19 mouse cellular contexts compared by ENCODE assay signal in the genomic region with DNA sequence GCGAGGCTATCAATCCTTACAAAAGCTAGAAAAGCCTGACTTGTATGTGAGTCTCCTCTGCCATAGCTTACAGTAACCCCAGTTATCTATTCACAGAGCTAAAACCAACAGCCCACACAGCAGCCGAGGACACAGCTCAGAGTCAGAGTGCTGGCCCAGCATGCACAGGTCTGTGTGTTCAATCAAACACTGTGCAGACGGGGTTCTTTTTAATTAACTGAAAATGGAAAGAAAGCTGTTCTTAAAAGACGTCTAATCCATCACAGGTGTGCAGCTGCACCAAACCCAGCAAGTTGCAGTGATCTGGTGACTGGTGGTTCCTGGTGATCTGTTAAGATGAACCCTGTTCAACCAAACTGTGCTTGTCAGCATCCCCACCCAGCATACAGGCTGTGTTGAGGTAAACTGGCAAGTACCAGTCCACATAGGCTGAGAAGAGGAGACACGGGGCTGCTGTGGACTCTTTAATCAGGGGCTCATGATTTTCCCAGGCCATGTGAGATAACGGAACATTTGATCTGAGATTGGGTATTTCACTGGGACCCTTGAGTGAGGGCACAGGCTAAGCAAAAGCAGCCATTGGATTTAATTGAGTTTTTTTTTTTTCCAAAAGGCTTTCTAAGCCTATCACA.
DNase-seq lines count a peak whose midpoint lies in the region; ATAC-seq and TF ChIP-seq lines count a peak whose summit lies in the region.
"Had no signal": no experiment of that assay in that cellular context is flagged by ENCODE, and none has a peak within 500 bp of the region (broad histone marks: within the 10 kb centered on the region; RNA-seq: fewer than 3 reads in every experiment).

No protein-coding gene starts in this region.

- WGBS in liver, postnatal 0 days (ENCODE audit: insufficient replicate concordance) = 68% methylated on average over 6 of the region's 6 CpGs
- 65% methylated on average over 6 of the region's 6 CpGs for WGBS in liver, embryonic 11.5 days
- 38% methylated on average over 6 of the region's 6 CpGs for WGBS in embryonic facial prominence, embryonic 12.5 days
- 23% methylated on average over 6 of the region's 6 CpGs for WGBS in limb, embryonic 11.5 days

- H3K9ac ChIP-seq in liver, postnatal 0 days (replicated peaks) = no peak overlapping the region
- H3K9ac ChIP-seq in liver, embryonic 11.5 days (ENCODE audit: low read depth, low read length) = no peak overlapping the region
- no peak overlapping the region for H3K9ac ChIP-seq in embryonic facial prominence, embryonic 12.5 days
- no peak overlapping the region for H3K9ac ChIP-seq in limb, embryonic 11.5 days (ENCODE audit: low read length)
- H3K9ac ChIP-seq: embryonic facial prominence, embryonic 13.5 days; forebrain, embryonic 13.5 days; heart, embryonic 13.5 days; hindbrain, embryonic 13.5 days; intestine, embryonic 15.5 days had no signal

- H3K4me2 ChIP-seq in liver, postnatal 0 days (ENCODE audit: low read depth, low read length) = no peak overlapping the region
- no peak overlapping the region for H3K4me2 ChIP-seq in liver, embryonic 11.5 days
- no peak overlapping the region for H3K4me2 ChIP-seq in embryonic facial prominence, embryonic 12.5 days (replicated peaks)
- H3K4me2 ChIP-seq in limb, embryonic 11.5 days (ENCODE audit: low read depth, severe bottlenecking) = no peak overlapping the region
- H3K4me2 ChIP-seq: embryonic facial prominence, embryonic 13.5 days; forebrain, embryonic 13.5 days; heart, embryonic 13.5 days; hindbrain, embryonic 13.5 days; intestine, embryonic 15.5 days had no signal

- no peak overlapping the region for H3K27ac ChIP-seq in liver, postnatal 0 days (ENCODE audit: low read depth)
- no peak overlapping the region for H3K27ac ChIP-seq in liver, embryonic 11.5 days (ENCODE audit: low read depth, low read length)
- no peak overlapping the region for H3K27ac ChIP-seq in embryonic facial prominence, embryonic 12.5 days
- H3K27ac ChIP-seq in limb, embryonic 11.5 days (replicated peaks; ENCODE audit: low read depth, low read length) = peak overlapping the region; percentile 77
- H3K27ac ChIP-seq: embryonic facial prominence, embryonic 13.5 days; forebrain, embryonic 13.5 days; heart, adult 2 months; heart, embryonic 13.5 days; hindbrain, embryonic 13.5 days; intestine, embryonic 15.5 days had no signal

- H3K27me3 ChIP-seq in liver, postnatal 0 days (ENCODE audit: insufficient read depth, low read length) = no peaks in the 10 kb centered on the region
- H3K27me3 ChIP-seq in liver, embryonic 11.5 days (replicated peaks; ENCODE audit: control insufficient read depth, insufficient read depth, low read length) = no peaks in the 10 kb centered on the region
- no peaks in the 10 kb centered on the region for H3K27me3 ChIP-seq in embryonic facial prominence, embryonic 12.5 days
- no peaks in the 10 kb centered on the region for H3K27me3 ChIP-seq in limb, embryonic 11.5 days (ENCODE audit: control insufficient read depth, insufficient read depth, low read length)
- H3K27me3 ChIP-seq: embryonic facial prominence, embryonic 13.5 days; forebrain, embryonic 13.5 days; heart, embryonic 13.5 days; hindbrain, embryonic 13.5 days; intestine, embryonic 15.5 days had no signal

- H3K36me3 ChIP-seq in liver, postnatal 0 days (replicated peaks; ENCODE audit: insufficient read depth, low read length) = no peaks in the 10 kb centered on the region
- no peaks in the 10 kb centered on the region for H3K36me3 ChIP-seq in liver, embryonic 11.5 days (ENCODE audit: control insufficient read depth, insufficient read depth, low read length)
- H3K36me3 ChIP-seq in embryonic facial prominence, embryonic 12.5 days = no peaks in the 10 kb centered on the region
- no peaks in the 10 kb centered on the region for H3K36me3 ChIP-seq in limb, embryonic 11.5 days (ENCODE audit: control insufficient read depth, insufficient read depth, low read length)
- H3K36me3 ChIP-seq: embryonic facial prominence, embryonic 13.5 days; G1E; heart, embryonic 13.5 days; hindbrain, embryonic 13.5 days; intestine, embryonic 15.5 days had no signal

- no peak for TF ChIP-seq EP300 in liver, postnatal 0 days (IDR thresholded peaks at IDR 0.05; ENCODE audit: low read depth)

- no peak overlapping the region for H3K4me3 ChIP-seq in liver, postnatal 0 days (ENCODE audit: low read depth, low read length)
- H3K4me3 ChIP-seq in liver, embryonic 11.5 days (ENCODE audit: low read depth, low read length) = no peak overlapping the region
- no peak overlapping the region for H3K4me3 ChIP-seq in embryonic facial prominence, embryonic 12.5 days
- H3K4me3 ChIP-seq in limb, embryonic 11.5 days (ENCODE audit: low read depth, low read length) = no peak overlapping the region
- H3K4me3 ChIP-seq: embryonic facial prominence, embryonic 13.5 days; forebrain, embryonic 13.5 days; heart, adult 2 months; heart, embryonic 13.5 days; hindbrain, embryonic 13.5 days; intestine, embryonic 15.5 days had no signal

- no peaks in the 10 kb centered on the region for H3K4me1 ChIP-seq in liver, postnatal 0 days (ENCODE audit: insufficient read depth)
- no peaks in the 10 kb centered on the region for H3K4me1 ChIP-seq in liver, embryonic 11.5 days (replicated peaks; ENCODE audit: control insufficient read depth, insufficient read depth, low read length)
- peaks cover 7% of the 10 kb centered on the region; the same call in 1 of the 2 replicates for H3K4me1 ChIP-seq in embryonic facial prominence, embryonic 12.5 days
- peaks cover 16% of the 10 kb centered on the region for H3K4me1 ChIP-seq in limb, embryonic 11.5 days (ENCODE audit: control insufficient read depth, insufficient read depth, low read length)
- H3K4me1 ChIP-seq: forebrain, embryonic 13.5 days; heart, embryonic 13.5 days; intestine, embryonic 15.5 days had no signal

- no peak for ATAC-seq in liver, postnatal 0 days
- no peak for ATAC-seq in liver, embryonic 11.5 days (replicated peaks; ENCODE audit: low FRiP score)
- peak; percentile 60; the same call in 1 of the 2 replicates for ATAC-seq in embryonic facial prominence, embryonic 12.5 days (ENCODE audit: insufficient number of reproducible peaks, insufficient read depth, low FRiP score, low TSS enrichment)
- peak; percentile 26; the same call in 1 of the 2 replicates for ATAC-seq in limb, embryonic 11.5 days (ENCODE audit: insufficient number of reproducible peaks, low FRiP score, low TSS enrichment, low read depth)
- ATAC-seq: forebrain, embryonic 13.5 days; intestine, embryonic 15.5 days had no signal

- DNase-seq in liver, postnatal 0 days = peak; percentile 1
- DNase-seq in liver, embryonic 11.5 days (ENCODE audit: low spot score) = no peak
- DNase-seq in limb, embryonic 11.5 days (ENCODE audit: low spot score) = peak; percentile 42
- no peak for DNase-seq in right cerebral cortex, adult 18-20 months
- no peak for DNase-seq in frontal cortex, postnatal 25 days (ENCODE audit: low spot score in 2 of 2)
- DNase-seq: adrenal gland, adult 8-10 months; adrenal gland, postnatal 36 days; cerebellum, adult 2 months; cerebellum, postnatal 10 days; gastrocnemius, postnatal 10 days; heart, postnatal 4 days had no signal

- no peaks in the 10 kb centered on the region for H3K9me3 ChIP-seq in liver, postnatal 0 days (ENCODE audit: low read length)
- no peaks in the 10 kb centered on the region for H3K9me3 ChIP-seq in liver, embryonic 11.5 days (ENCODE audit: control insufficient read depth, low read length)
- H3K9me3 ChIP-seq in embryonic facial prominence, embryonic 12.5 days = no peaks in the 10 kb centered on the region
- no peaks in the 10 kb centered on the region for H3K9me3 ChIP-seq in limb, embryonic 11.5 days (ENCODE audit: control insufficient read depth, low read length)
- H3K9me3 ChIP-seq: embryonic facial prominence, embryonic 13.5 days; forebrain, embryonic 13.5 days; intestine, embryonic 15.5 days had no signal

- TF ChIP-seq CTCF in liver, postnatal 0 days (IDR thresholded peaks at IDR 0.05; ENCODE audit: low read depth) = no peak

Comparison
In these comparisons a context has a peak if more than half of its experiments do, and no peak if none do; other contexts are left out.
1. DNase-seq: peak in liver, postnatal 0 days (single experiment) and limb, embryonic 11.5 days (single experiment); none in liver, embryonic 11.5 days (single experiment), right cerebral cortex, adult 18-20 months (single experiment) and frontal cortex, postnatal 25 days (0 of 2).
2. ATAC-seq: peak in embryonic facial prominence, embryonic 12.5 days (single experiment) and limb, embryonic 11.5 days (single experiment); none in liver, postnatal 0 days (single experiment) and liver, embryonic 11.5 days (single experiment).